Mouse (Mus musculus) kidney, adult 2 months (tissue): ENCODE data around the gene Eif2b3.

Experiments
- CTCF ChIP-seq: fragments of 200-500 bp; conservative IDR thresholded peaks from 2 replicates; pipeline ENCODE4 v1.5.1; 2011; ENCODE audit warnings: low read depth, mild to moderate bottlenecking, control low read depth, low read length, moderate library complexity, mixed read lengths; ENCODE audit not compliant: insufficient read depth, insufficient read length
- POLR2A ChIP-seq: fragments of 200-500 bp; IDR thresholded peaks from one replicate; pipeline ENCODE4 v1.6.1; 2011; ENCODE audit warnings: low read depth, low read length, control low read depth

DNA sequence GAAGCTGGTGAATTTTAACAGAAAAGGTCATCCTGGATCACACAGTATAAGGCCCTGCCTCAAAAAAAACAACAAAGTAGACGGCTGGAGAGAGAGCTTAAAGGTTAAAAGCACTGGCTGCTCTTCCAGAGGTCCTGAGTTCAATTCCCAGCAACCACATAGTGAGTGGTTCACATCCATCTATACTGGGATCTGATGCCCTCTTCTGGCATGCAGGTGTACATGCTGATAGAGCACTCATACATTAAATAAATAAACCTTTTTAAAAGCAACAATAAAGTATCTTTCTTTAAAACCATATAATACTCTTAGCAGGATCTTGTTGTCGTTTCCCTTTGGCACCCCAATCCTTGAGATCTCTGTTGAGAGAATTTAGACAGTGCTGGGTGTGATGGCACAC, 42.7 kb upstream of the Eif2b3 start:
- TF ChIP-seq POLR2A (no peak), CTCF (no peak)
